Mouse (Mus musculus) thymus, adult 2 months (tissue): ENCODE measurements around the gene Klhl33.

Source experiments
- CTCF ChIP-seq: fragments of 200-500 bp; IDR thresholded peaks from 2 replicates; pipeline ENCODE4 v1.5.1; 2012; ENCODE audit warnings: mild to moderate bottlenecking, control low read depth, low read length, moderate library complexity, borderline replicate concordance; ENCODE audit not compliant: control insufficient read depth, poor library complexity, insufficient read depth; ENCODE audit errors: extremely low read depth
- POLR2A ChIP-seq: fragments of 200-500 bp; IDR thresholded peaks from 2 replicates; pipeline ENCODE4 v1.6.1; 2012; ENCODE audit warnings: mild to moderate bottlenecking, low read length, control low read depth, moderate library complexity; ENCODE audit not compliant: control insufficient read depth, poor library complexity, insufficient read depth; ENCODE audit errors: extremely low read depth

DNA sequence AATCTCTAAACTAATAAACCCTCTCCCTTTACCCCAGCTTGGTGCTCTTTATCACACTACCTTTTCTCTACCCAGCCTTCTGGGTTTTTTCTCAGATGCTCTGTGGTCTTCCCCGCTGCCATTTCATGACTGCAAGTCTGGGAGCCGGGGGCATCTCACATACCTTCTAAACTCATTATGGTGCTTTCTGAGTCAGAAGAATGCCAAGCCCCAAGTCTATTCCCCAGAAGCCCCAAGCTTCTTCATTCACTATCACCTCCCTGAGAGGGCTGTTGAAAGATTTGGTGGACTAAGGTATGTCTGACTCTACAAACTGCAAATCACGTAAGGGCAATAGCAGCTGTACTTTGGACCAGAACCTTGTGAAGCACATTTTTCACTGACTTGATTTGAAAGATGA lies 30.3 kb downstream of the Klhl33 start:
- TF ChIP-seq CTCF = no peak
- TF ChIP-seq POLR2A = no peak
